Mouse (Mus musculus) kidney, postnatal 10 days (tissue): ENCODE measurements at regions not wholly inside any gene's neighbourhood (a gene's known extent, or its start where the extent isn't known, plus 50 kb on each side); places are given as distances from the start of the nearest gene placed in this dataset.
"Not testable (repeated sequence)": the region's sequence is repeated elsewhere in the genome, so short reads cannot be mapped to it uniquely, and the experiment has no call there.

Experiments used
- DNase-seq: peaks from one replicate; pipeline ENCODE4 v3.0.0; 2021; ENCODE audit warnings: mixed read lengths

DNA sequence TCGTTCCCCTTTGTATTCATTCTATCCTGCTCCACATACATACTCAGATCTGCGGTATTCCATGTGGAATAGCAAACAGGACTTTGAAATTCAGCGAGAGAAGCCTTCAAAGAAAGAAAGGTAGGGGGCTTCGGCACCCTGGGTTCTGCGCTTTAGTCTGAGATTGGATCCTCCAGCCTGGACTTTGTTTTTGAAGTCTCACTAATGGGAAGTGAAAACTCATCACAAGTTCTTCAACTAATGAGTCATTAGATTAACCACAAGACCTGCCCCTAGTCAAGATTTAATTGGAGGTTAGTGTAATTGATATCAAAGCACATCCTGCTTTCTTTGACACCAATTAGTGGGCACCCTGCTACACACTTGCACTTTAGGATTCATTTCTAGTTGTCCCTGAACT lies 492.5 kb upstream of the Zfp960 start:
- no peak for DNase-seq

DNA sequence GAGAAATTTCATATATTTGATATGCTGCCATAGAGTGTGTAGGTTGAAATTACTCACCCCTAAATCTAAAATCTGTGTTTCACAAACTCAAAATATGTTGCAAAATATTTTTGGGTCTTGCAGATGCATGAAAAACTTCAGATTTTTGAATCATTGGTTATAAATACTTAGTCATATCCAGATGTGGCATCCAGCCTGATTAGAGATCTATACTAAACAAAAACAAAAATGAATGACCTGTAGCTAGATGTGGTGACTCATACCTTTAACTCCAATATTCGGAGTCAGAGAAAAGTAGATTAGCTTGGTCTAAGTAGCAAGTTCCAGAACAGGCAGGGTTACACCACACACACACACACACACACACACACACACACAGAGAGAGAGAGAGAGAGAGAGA lies 475.1 kb upstream of the Zfp960 start:
- no peak for DNase-seq

DNA sequence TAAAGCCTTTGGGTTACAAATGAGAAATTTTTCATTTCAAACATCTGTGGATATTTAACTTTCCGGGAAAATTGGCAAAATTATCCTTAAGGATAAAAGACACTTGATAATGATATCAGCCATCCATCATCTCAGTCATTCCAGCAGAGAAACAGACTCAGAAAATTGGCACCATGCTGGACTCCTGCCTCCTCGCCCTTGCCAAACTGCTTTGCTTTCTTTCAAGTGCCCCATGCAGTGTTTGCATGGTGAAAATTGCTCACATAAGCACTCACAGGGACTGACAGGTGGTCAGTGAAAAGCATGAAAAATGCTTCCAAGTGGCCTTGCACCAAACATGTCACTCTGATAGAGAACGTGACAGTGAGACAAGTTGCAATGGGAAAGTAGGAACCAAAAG lies 464.2 kb upstream of the Zfp960 start:
- DNase-seq, result no peak

- no peak for DNase-seq
Observed at GRCm38 (mm10) chr17:16612405-16612979, 451.4 kb upstream of the Zfp960 start.

DNA sequence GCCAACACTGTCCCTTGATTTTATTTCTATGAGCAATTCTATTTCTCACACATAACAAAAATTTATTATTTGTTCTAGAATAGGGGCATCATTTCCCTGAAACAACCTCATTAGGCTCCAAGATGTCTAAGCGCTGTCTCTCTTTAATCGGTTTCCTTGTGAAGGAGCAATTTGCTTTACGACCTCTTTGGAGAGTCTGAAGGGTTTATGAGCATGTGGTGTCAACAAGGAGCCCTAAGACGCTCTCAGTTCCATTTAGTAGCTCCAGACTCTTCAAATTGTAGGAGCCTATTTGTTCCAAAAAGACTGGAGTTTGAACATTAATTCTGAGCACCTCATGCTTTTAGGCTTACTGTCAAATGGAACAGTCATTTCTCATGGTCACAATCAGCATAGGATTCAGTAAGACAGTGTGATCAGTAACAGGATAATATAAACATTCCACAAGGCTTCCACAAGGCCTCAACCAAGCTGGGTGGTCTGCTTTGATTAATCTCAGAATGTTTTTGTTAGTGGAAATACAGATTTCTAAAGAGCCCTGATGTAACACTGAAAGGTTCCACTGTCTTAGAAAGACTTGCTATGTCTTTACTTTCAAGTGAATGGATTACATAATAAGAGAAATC lies 441.9 kb upstream of the Zfp960 start:
- DNase-seq, result no peak

GRCm38 (mm10) chr17:16629854-16630253 lies 434.1 kb upstream of the Zfp960 start:
- no peak for DNase-seq

GRCm38 (mm10) chr17:16633426-16633825 lies 430.5 kb upstream of the Zfp960 start:
- no peak for DNase-seq

GRCm38 (mm10) chr17:16637463-16637862 lies 426.4 kb upstream of the Zfp960 start:
- DNase-seq, result no peak

DNA sequence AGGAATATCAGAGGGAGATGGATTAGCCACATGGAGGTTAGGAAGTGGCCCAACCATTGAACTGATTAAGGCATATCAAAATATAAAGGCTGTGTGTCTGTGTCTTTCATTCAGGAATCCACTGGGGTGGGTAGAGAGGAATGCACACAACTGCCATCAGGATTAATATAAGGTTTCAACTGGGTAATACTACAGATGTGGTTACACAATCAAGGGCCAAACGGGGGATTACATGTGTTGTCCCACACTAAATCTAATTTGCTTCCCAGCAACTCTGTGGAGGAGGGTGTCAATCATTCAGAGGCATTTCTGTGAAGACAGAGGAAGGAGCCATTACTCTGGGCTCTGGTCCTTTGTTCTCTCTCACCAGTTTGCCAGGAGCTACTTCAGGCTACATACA lies 416.0 kb upstream of the Zfp960 start:
- no peak for DNase-seq

DNA sequence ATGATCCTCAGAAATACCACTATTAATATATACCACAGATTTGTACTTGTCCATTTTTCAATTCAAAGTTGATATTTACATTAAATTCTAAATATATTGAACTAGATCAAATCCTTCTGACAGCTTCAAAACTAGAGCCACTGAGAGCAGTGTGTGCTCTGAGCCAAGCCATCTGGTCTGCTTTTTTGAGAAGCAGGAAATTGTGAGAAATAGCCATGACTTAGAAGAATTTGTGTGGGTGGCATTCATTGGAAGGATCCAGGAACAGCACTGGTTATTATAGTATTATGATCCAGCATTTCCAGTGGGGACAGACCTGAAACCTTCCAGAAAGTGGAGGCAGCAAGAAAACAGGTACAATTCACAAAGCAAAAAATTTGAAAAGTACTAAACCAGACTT lies 398.7 kb upstream of the Zfp960 start:
- peak; percentile 4 for DNase-seq

- no peak for DNase-seq
Observed at GRCm38 (mm10) chr17:16667606-16668005, 396.3 kb upstream of the Zfp960 start.

- DNase-seq, result no peak
Observed at GRCm38 (mm10) chr17:16704199-16704598, 359.7 kb upstream of the Zfp960 start.

GRCm38 (mm10) chr17:16705890-16706289 lies 358.0 kb upstream of the Zfp960 start:
- no peak for DNase-seq

- no peak for DNase-seq
Observed at GRCm38 (mm10) chr17:16726904-16727303, 337.0 kb upstream of the Zfp960 start.

DNA sequence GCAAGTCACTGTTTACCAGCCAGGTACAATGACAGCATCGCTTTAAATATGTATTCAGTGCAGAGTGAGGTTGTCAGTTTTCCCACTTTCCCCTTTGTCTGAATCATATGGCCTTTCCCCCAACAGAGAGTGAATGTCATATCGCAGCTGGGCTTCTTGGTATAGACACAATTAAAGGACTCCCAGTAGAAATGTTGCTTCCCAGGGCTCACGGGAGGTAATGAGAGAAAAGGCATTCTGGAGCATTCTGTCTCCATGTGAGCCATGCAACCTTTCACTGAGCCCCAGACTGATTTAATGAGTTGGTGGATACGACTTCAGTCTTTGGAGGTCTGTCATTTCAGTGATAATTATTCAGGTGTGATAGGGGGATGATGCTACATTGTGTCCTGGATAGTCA lies 310.8 kb upstream of the Zfp960 start:
- no peak for DNase-seq

GRCm38 (mm10) chr17:16770587-16770986 lies 293.3 kb upstream of the Zfp960 start:
- not testable (repeated sequence) for DNase-seq

DNA sequence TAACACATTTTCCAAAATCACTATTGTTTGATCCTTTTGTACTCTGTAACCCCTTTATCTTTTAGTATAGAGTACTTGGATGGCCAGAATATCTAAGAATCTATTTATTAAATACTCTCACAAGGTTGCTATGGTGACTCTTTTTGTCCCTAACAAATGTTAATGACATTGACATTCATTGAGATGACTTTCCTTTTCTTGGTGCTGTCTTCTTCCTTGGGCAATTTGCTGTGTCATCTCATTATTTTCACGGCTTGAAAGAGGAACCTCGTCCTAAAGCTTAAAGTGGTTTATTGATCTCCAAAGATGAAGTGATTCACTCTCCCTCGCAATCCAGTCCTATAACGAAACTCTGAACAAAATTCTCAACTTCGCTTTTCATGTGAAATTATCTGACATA lies 265.6 kb upstream of the Zfp960 start:
- DNase-seq, result no peak

GRCm38 (mm10) chr17:16804986-16805385 lies 258.9 kb upstream of the Zfp960 start:
- DNase-seq, result no peak

DNA sequence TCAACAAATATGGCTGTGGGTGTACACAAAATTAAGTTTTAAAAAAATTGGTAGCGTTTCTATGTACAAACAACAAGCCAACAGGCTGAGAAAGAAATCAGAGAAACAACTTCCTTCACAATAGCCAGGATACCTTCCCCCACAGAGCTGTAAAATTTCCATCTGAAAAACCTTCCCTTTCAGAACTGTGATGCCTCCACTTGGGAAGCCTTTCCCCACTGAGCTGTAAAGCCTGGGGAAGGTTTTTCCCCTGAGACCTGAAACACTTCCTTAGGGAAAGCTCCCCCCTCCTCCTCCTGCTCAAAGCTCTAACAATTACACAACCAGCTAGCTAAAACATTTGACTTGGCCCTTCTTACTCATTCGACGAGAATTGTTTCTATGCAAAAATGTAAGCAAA lies 245.5 kb upstream of the Zfp960 start:
- DNase-seq, result no peak

- no peak for DNase-seq
Observed at GRCm38 (mm10) chr17:16821716-16822115, 242.2 kb upstream of the Zfp960 start.

DNA sequence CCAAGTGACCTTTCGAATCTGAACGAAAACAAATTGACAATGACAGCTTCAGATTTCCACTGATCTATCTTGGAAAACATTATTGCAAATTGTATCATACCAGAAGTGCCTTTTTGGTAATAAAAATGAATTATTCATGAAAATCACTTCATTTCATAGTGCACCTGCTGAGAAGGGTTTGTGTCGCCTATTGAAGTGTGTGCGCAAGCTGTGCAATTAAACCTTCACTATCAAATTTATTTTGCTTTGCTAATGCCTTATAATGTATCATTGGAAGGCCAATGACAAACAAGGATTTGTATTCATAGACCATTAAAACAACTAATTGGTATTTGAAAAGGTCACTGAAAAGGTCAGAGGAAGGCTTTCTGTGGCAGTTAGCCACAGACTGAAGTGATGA lies 224.8 kb upstream of the Zfp960 start:
- no peak for DNase-seq

DNA sequence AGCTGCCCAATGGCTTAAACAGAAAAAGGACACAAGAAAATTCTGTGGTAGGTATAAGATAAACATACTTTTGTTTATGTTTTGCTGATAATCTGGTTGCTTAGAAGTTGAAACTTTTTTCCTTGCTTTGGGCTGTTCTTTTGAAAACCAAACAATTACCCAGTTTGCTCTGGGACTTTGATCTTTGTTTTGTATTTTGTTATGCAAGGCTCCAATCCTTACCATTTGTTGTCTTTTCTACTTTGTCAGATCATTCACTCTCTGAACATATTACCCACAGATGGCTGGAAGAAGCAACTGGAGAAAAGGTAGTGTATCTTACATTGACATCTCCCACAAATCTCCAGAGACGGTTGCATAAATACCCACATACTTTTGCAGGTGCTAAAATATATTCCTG lies 203.1 kb upstream of the Zfp960 start:
- DNase-seq, result no peak

DNA sequence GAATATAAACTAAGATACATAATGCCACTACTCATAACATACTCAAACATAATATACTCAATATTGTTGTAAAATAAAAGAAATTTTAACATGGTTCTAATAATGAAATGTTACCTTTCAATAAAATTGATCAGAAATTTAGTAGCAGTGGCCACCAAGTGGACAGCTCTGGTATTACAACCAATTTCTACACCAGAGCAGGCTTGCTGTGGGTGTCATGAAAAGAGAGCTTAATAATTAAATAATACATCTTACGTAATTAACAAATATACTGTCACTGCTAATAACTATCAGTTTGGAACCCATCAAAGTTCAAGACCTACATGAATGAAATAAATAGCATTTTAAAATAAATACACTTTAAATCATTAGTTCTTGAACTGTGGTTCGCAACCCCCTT lies 163.1 kb upstream of the Zfp960 start:
- DNase-seq, result peak; percentile 47

- no peak for DNase-seq
Observed at GRCm38 (mm10) chr17:16918191-16918590, 145.7 kb upstream of the Zfp960 start.

DNA sequence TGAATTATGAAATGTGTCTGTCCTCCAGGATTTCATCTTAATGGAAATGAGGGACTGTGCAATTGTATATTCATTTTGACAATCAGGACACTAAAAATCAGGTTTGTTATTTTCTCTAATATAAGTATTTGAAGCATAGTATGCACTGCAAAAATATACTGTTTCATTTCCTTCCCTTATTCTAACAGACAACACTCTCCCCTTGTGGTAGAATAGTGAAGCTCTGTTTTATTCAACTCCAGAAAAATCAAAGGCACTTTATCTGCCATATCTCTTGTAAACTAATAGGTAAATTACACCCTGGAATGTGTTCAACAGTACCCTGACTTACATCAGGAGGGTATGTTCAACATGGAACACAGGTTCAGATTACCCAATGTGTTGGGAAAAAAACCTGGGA lies 137.7 kb upstream of the Zfp960 start:
- DNase-seq, result no peak
